Mouse (Mus musculus): ENCODE measurements around the gene Ccdc65.

Ccdc65 gene

GRCm38 (mm10) chr15:98692171-98692715 is 15.8 kb upstream of the Ccdc65 start:
- DNase-seq (ENCODE audit: low spot score): no peak

GRCm38 (mm10) chr15:98695726-98696125 is 12.3 kb upstream of the Ccdc65 start:
- no peak for DNase-seq (ENCODE audit: low spot score)

- DNase-seq (ENCODE audit: low spot score): no peak
Measured at GRCm38 (mm10) chr15:98696216-98696615, 11.8 kb upstream of the Ccdc65 start.

GRCm38 (mm10) chr15:98699190-98700105 is 8.6 kb upstream of the Ccdc65 start:
- DNase-seq (ENCODE audit: low spot score): peak; percentile 93

- no peak for DNase-seq (ENCODE audit: low spot score)
Measured at GRCm38 (mm10) chr15:98704312-98704711, 3.7 kb upstream of the Ccdc65 start.

GRCm38 (mm10) chr15:98710442-98710841 is 2.4 kb downstream of the Ccdc65 start:
- DNase-seq (ENCODE audit: low spot score): peak; percentile 67

- no peak for DNase-seq (ENCODE audit: low spot score)
Measured at GRCm38 (mm10) chr15:98714230-98714652, 6.2 kb downstream of the Ccdc65 start.

GRCm38 (mm10) chr15:98717301-98717700 is 9.3 kb downstream of the Ccdc65 start:
- DNase-seq (ENCODE audit: low spot score): no peak

GRCm38 (mm10) chr15:98722191-98722590 is 14.2 kb downstream of the Ccdc65 start:
- DNase-seq (ENCODE audit: low spot score): no peak

GRCm38 (mm10) chr15:98722854-98723253 is 14.8 kb downstream of the Ccdc65 start:
- no peak for DNase-seq (ENCODE audit: low spot score)

- DNase-seq (ENCODE audit: low spot score): no peak
Measured at GRCm38 (mm10) chr15:98724441-98724840, 16.4 kb downstream of the Ccdc65 start.

GRCm38 (mm10) chr15:98726079-98726478 is 18.1 kb downstream of the Ccdc65 start:
- no peak for DNase-seq (ENCODE audit: low spot score)

GRCm38 (mm10) chr15:98726746-98727145 is 18.7 kb downstream of the Ccdc65 start:
- DNase-seq (ENCODE audit: low spot score): no peak

- peak; percentile 71 for DNase-seq (ENCODE audit: low spot score)
Measured at GRCm38 (mm10) chr15:98727443-98728321, 19.7 kb downstream of the Ccdc65 start, which contains the start of gene Fkbp11. Gene Fkbp11, minus strand, starts transcription at chr15:98728198.

GRCm38 (mm10) chr15:98728366-98728765 is 20.4 kb downstream of the Ccdc65 start:
- no peak for DNase-seq (ENCODE audit: low spot score)

GRCm38 (mm10) chr15:98729791-98730545 is 22.0 kb downstream of the Ccdc65 start:
- DNase-seq (ENCODE audit: low spot score): no peak

- no peak for DNase-seq (ENCODE audit: low spot score)
Measured at GRCm38 (mm10) chr15:98730790-98731189, 22.8 kb downstream of the Ccdc65 start.

- DNase-seq (ENCODE audit: low spot score): no peak
Measured at GRCm38 (mm10) chr15:98732006-98732531, 24.1 kb downstream of the Ccdc65 start.

- no peak for DNase-seq (ENCODE audit: low spot score)
Measured at GRCm38 (mm10) chr15:98733370-98733769, 25.4 kb downstream of the Ccdc65 start.

- DNase-seq (ENCODE audit: low spot score): no peak
Measured at GRCm38 (mm10) chr15:98733976-98734566, 26.1 kb downstream of the Ccdc65 start.

GRCm38 (mm10) chr15:98736521-98736920 is 28.5 kb downstream of the Ccdc65 start:
- no peak for DNase-seq (ENCODE audit: low spot score)
